In genomic region chr16:95004599-95004998, GRCm38 (mm10) we compare ENCODE assay signal across 17 mouse cellular contexts. TPM values are rescaled to one million over a fixed set of nuclear protein-coding genes. Genes with fewer than 3 reads are reported as not detected.
DNase-seq lines count a peak whose midpoint lies in the region; ATAC-seq and TF ChIP-seq lines count a peak whose summit lies in the region.
"Had no signal": no experiment of that assay in that cellular context is flagged by ENCODE, and none has a peak within 500 bp of the region (broad histone marks: within the 10 kb centered on the region; RNA-seq: fewer than 3 reads in every experiment).

No protein-coding gene starts in this region.

- no peak overlapping the region for H3K9ac ChIP-seq in lung, postnatal 0 days (replicated peaks; ENCODE audit: low read depth)
- no peak overlapping the region for H3K9ac ChIP-seq in limb, embryonic 11.5 days (ENCODE audit: low read length)
- no peak overlapping the region for H3K9ac ChIP-seq in forebrain, embryonic 16.5 days (replicated peaks; ENCODE audit: low read depth, low read length)

- H3K9me3 ChIP-seq in lung, postnatal 0 days (ENCODE audit: low read length): no peaks in the 10 kb centered on the region
- H3K9me3 ChIP-seq in limb, embryonic 11.5 days (ENCODE audit: control insufficient read depth, low read length): no peaks in the 10 kb centered on the region
- no peaks in the 10 kb centered on the region for H3K9me3 ChIP-seq in forebrain, embryonic 16.5 days (ENCODE audit: control insufficient read depth, low read length)

- no peak overlapping the region for H3K4me2 ChIP-seq in lung, postnatal 0 days (replicated peaks; ENCODE audit: low read depth, low read length)
- no peak overlapping the region for H3K4me2 ChIP-seq in limb, embryonic 11.5 days (ENCODE audit: low read depth, severe bottlenecking)
- H3K4me2 ChIP-seq in forebrain, embryonic 16.5 days (ENCODE audit: low read length): no peak overlapping the region

- no peaks in the 10 kb centered on the region for H3K4me1 ChIP-seq in lung, postnatal 0 days (ENCODE audit: insufficient read depth, low read depth, low read length)
- no peaks in the 10 kb centered on the region for H3K4me1 ChIP-seq in lung, adult 2 months (ENCODE audit: control insufficient read depth, insufficient read depth, low read length)
- no peaks in the 10 kb centered on the region for H3K4me1 ChIP-seq in limb, embryonic 11.5 days (ENCODE audit: control insufficient read depth, insufficient read depth, low read length)
- H3K4me1 ChIP-seq in forebrain, embryonic 16.5 days (replicated peaks; ENCODE audit: control insufficient read depth, insufficient read depth, low read length): no peaks in the 10 kb centered on the region

- no peak for TF ChIP-seq CTCF in lung, postnatal 0 days (IDR thresholded peaks at IDR 0.05)
- TF ChIP-seq CTCF in lung, adult 2 months (IDR thresholded peaks at IDR 0.05; ENCODE audit: insufficient read depth, low read length): no peak

- DNase-seq in adrenal gland, postnatal 10 days: peak; percentile 15
- no peak for DNase-seq in adrenal gland, postnatal 25 days
- DNase-seq in lung, postnatal 0 days (ENCODE audit: low spot score): peak; percentile 22
- no peak for DNase-seq in lung, adult 2 months
- peak; percentile 66 for DNase-seq in limb, embryonic 11.5 days (ENCODE audit: low spot score)
- peak; percentile 4 for DNase-seq in yolk sac, embryonic 10.5 days (ENCODE audit: low spot score)
- DNase-seq in frontal cortex, postnatal 10 days (ENCODE audit: low spot score in 2 of 2): no peak
- DNase-seq: cerebellum, adult 9-11 months; gastrocnemius, postnatal 14 days; kidney, adult 18-20 months; layer of hippocampus, postnatal 36 days; lung, postnatal 36 days; right cerebral cortex, postnatal 14 days had no signal

- H3K27ac ChIP-seq in lung, postnatal 0 days (ENCODE audit: low read length): no peak overlapping the region
- no peak overlapping the region for H3K27ac ChIP-seq in limb, embryonic 11.5 days (replicated peaks; ENCODE audit: low read depth, low read length)
- H3K27ac ChIP-seq in forebrain, embryonic 16.5 days (ENCODE audit: low read length): no peak overlapping the region

- TF ChIP-seq POLR2A in lung, adult 2 months (IDR thresholded peaks at IDR 0.05; ENCODE audit: borderline replicate concordance, extremely low read depth, low read depth, low read length): no peak

- TF ChIP-seq EP300 in lung, postnatal 0 days (IDR thresholded peaks at IDR 0.05): no peak

- no peaks in the 10 kb centered on the region for H3K27me3 ChIP-seq in lung, postnatal 0 days (replicated peaks; ENCODE audit: insufficient read depth, low read length)
- no peaks in the 10 kb centered on the region for H3K27me3 ChIP-seq in limb, embryonic 11.5 days (ENCODE audit: control insufficient read depth, insufficient read depth, low read length)
- H3K27me3 ChIP-seq in forebrain, embryonic 16.5 days (replicated peaks; ENCODE audit: control insufficient read depth, insufficient read depth, low read length): no peaks in the 10 kb centered on the region

- ATAC-seq in lung, postnatal 0 days: no peak
- ATAC-seq in limb, embryonic 11.5 days (ENCODE audit: insufficient number of reproducible peaks, low FRiP score, low TSS enrichment, low read depth): no peak
- no peak for ATAC-seq in forebrain, embryonic 16.5 days
- ATAC-seq: Patski had no signal

- WGBS in lung, postnatal 0 days: 27% methylated on average over 8 of the region's 8 CpGs
- 31% methylated on average over 8 of the region's 8 CpGs for WGBS in lung, adult 2 months
- 36% methylated on average over 8 of the region's 8 CpGs for WGBS in limb, embryonic 11.5 days
- 34% methylated on average over 8 of the region's 8 CpGs for WGBS in forebrain, embryonic 16.5 days

- no peaks in the 10 kb centered on the region for H3K36me3 ChIP-seq in lung, postnatal 0 days (ENCODE audit: insufficient read depth, low read length)
- H3K36me3 ChIP-seq in limb, embryonic 11.5 days (ENCODE audit: control insufficient read depth, insufficient read depth, low read length): no peaks in the 10 kb centered on the region
- no peaks in the 10 kb centered on the region for H3K36me3 ChIP-seq in forebrain, embryonic 16.5 days (ENCODE audit: control insufficient read depth, insufficient read depth)

- no peak overlapping the region for H3K4me3 ChIP-seq in lung, postnatal 0 days (ENCODE audit: low read depth, low read length)
- H3K4me3 ChIP-seq in lung, adult 2 months (replicated peaks; ENCODE audit: extremely low read depth, low read depth, low read length): no peak overlapping the region
- H3K4me3 ChIP-seq in limb, embryonic 11.5 days (ENCODE audit: low read depth, low read length): no peak overlapping the region
- no peak overlapping the region for H3K4me3 ChIP-seq in forebrain, embryonic 16.5 days (replicated peaks; ENCODE audit: low read length)

RNA-seq across cellular contexts. Expression of gene Kcnj6, which starts 7.1 kb away (rescaled TPM):
- under 1 TPM; 0.33 to 0.64 TPM for total RNA-seq in adrenal gland, postnatal 10 days (2021)
- 1.1 and 1.2 TPM in 2 replicates for total RNA-seq in adrenal gland, postnatal 25 days (2021)
- not detected in 2 replicates for polyA plus RNA-seq in lung, postnatal 0 days (2015; fragmentation: Nextera tagmentation; extraction: Ambion mirVana)
- not detected in 2 replicates for polyA plus RNA-seq in lung, adult 2 months (2012; rRNA removed)
- not detected in 2 replicates for polyA plus RNA-seq in limb, embryonic 11.5 days (2014; fragmentation: Nextera tagmentation; extraction: Ambion mirVana)
- 0.55 and 1.8 TPM in 2 replicates for polyA plus RNA-seq in forebrain, embryonic 16.5 days (2015; fragmentation: Nextera tagmentation; extraction: Ambion mirVana)
- total RNA-seq: liver, adult 2 months had no signal
- polyA plus RNA-seq: heart, postnatal 0 days; liver, adult 2 months; Patski had no signal

Comparison
In these comparisons a context has a peak if more than half of its experiments do, and no peak if none do; other contexts are left out.
1. DNase-seq: peak in adrenal gland, postnatal 10 days (single experiment), lung, postnatal 0 days (single experiment), limb, embryonic 11.5 days (single experiment) and yolk sac, embryonic 10.5 days (single experiment); none in adrenal gland, postnatal 25 days (single experiment), lung, adult 2 months (single experiment) and frontal cortex, postnatal 10 days (0 of 2).